Mouse (Mus musculus): Measurements from ENCODE around the gene Prss8. TPM values are rescaled to one million over a fixed set of nuclear protein-coding genes. Genes with fewer than 3 reads are reported as not detected.
"Not testable (repeated sequence)": the region's sequence is repeated elsewhere in the genome, so short reads cannot be mapped to it uniquely, and the experiment has no call there.

Gene Prss8
- polyA plus RNA-seq (2012; rRNA removed) = 0.36 and 0.86 TPM in 2 replicates

DNA sequence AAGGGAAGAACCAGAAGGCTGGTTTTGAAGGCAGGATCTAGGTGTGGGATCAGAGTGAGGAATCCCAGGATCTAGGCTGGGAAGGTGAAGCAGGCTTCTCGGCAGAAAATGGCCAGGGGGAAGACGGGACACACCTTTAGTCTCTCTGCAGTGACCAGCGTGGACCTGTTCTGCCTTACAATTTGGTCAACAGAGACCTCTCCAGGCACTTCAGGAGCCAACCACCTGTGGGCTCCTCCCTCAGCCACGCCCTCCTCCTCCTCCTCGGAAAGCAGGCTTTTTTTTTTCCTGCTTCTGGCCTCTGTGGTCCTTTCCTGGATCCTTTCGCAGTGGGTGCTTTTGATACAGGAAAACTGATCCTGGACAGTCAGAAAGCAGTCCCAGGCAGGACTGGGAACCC is at the start of gene Prss8:
Prss8 (minus strand) TSS at position 182 of the 400 bp plus-strand sequence.
- no peak for DNase-seq (ENCODE audit: extremely low spot score in 1 of 2, low spot score in 1 of 2)

DNA sequence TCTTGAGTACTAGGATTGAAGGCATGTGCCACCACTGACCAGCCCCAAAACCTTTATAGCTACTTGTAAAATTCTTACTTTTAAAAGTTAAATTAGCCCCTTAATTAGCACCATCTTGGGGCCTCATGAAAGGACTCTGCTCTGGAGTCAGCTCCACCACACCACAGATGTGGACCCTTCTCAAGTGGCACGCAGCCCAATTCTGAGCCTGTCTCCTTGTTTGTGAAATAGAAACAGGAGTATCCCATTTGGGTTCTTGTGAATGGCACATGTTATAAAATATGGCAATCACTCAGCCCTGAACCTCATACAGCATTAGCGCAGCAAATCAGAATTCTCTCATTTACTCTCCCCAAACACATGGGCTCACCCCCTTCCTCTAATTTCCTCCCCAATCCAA is 49.0 kb upstream of the Prss8 start:
- DNase-seq (ENCODE audit: extremely low spot score in 1 of 2, low spot score in 1 of 2) = no peak

DNA sequence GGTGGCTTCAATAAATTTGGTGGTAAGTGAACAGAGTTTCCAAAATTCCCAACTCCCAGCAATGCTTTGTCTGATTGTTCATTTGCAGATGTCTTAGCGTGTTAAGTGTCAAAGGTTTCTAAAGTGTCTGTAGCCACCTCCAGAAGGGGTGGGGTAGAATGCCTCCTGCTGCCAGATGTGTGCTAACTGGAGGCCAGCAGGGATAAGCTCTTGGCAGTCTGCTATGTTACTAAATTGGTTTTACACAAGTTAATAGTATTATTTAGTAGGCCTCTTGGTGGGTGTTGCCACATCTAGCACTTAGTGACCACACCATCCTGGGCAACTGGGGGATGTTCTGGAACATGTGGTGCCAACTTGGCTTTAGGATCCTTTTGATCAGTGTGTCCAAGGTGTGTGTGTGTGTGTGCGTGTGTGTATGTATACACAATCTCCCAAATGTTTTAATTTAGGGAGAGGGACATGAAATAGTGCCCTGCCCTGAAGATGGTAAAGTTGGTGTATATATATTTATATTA is 44.6 kb upstream of the Prss8 start:
- no peak for DNase-seq (ENCODE audit: extremely low spot score in 1 of 2, low spot score in 1 of 2)

DNA sequence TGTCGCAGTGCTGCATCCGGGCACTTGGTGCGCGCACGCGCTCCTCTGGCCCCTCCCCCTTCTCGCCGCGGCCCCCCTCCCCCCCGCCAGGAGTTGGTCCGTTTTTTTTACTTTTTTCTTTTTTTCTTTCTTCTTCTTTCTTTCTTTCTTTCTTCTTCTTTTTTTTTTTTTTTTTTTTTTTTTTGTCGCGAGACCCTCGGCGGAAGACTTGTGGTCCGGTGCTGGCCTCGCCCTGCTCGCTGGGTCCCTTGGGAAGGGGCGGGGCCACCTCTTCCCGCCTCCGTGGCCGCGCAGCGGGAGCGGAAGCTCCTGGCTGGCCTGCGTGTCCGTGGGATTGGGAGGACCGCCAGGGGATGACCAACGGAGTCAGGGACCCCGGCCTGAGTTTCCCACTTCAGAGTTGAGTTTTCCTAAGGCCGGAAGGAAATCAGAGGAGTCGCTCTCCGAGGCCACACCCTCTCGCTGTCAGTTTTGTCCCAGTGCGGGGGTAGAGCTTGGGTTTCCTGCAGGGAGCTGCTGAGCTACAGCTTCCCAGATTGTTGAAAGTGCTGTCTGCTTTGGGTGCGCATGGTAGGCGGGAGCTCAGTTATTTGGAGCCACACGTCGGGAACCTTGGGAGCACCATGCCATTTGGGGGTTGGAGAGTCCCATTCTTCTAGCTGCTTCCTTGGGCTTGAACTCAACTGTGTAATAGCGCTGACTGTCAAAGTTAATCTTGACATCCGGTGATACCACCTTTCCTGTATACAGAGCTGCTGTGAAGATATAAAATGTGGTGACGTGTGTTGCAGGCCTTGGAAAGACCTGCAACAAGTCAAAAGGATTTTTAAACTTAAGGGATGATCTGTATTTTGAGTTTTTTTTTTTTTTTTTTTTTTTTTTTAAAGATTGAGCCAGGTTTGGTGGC is 38.3 kb upstream of the Prss8 start:
- peak; percentile 56 to 67 for DNase-seq (ENCODE audit: extremely low spot score in 1 of 2, low spot score in 1 of 2)

DNA sequence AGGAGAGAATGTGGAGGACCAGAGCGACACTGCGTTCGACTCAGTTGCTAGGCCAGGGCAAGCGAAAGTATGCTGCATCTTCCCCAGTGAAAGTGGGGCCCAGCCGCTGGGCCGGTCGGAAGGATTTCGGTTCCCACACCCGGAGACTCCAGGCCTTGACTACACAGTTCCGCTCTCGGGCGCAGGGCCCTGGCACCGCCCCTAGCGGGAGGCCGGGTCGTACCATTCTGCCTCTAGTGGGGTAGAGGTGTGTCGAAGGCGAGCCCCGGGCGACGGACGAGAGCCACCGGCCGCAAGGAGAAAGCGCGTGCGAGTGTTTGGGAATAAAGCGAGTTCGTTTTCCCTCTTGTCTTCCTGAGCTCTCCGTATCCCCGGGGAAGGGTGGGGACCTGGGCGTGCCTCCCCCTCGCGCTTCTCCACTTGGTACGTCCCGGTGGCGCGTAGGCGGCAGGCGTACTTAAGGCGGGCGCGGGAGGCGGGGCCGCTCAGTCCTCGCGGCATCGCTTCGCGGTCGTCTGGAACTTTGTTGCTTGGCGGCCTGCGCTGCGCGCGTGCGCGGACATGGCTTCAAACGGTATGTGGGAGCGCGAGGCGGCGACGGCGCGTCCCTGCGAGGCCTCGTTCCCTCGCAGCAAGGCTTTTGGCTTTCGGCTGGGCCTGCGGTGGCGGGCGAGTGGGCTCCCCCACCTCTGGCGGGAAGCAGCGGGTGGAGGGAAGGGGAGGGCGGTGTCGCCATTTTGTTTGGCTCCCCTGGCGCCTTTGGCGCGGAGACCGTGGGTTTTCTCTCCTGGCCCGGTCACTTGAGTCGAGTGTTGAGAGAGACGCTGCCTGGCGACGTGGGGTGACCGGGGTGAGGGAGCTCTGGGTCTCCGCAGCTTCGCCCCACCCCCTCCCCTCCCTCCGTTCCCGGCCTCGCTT is 37.4 kb upstream of the Prss8 start, which contains the start of gene Fus:
Fus (plus strand) TSS at position 454 of the 918 bp plus-strand sequence.
- peak; percentile 80 to 94 for DNase-seq (ENCODE audit: extremely low spot score in 1 of 2, low spot score in 1 of 2)

DNA sequence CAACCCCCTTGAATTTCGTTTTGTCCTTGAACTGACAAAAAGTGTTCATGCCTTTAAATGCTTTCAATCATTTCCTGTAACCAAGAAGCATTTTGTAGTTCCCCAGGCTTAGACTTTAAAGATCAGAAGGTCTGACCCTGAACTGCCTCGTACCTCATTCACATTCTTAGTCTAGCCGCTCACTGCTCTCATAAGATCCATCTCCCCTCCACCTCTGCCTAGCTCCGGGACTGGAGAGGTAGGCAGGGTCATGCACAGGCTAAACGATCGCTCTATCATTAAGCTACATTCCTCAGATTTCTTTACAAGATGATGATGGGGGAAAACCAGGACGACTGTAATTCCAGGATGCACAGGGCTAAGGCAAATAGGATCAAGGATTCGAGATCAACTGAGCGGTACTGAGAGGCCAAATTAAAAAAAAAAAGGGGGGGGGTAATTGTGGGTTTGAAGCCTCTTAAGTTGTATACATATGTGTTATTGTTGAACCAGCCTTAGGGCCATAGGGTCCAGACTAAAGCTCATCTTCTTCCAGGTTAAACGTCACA is 36.5 kb upstream of the Prss8 start:
- no peak for DNase-seq (ENCODE audit: extremely low spot score in 1 of 2, low spot score in 1 of 2)

DNA sequence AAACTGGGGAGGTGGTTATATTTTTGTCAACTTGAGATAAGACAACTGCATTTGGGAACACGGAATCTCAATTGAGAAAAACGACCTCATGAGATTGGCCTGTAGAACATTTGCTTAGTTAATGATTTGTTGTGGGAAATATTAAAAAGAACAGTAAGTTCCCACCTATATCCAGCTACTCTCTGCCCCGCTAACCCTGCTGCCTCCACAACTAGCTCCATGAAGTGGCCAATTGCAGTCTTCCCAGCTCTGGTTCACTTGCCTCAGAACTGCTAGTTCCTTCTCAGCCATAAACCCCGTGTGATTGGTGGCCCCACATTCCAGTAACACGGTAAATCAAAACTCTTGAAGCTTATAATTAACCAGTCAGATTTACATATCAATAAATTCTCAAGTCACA is 29.5 kb upstream of the Prss8 start:
- DNase-seq (ENCODE audit: extremely low spot score in 1 of 2, low spot score in 1 of 2) = no peak

DNA sequence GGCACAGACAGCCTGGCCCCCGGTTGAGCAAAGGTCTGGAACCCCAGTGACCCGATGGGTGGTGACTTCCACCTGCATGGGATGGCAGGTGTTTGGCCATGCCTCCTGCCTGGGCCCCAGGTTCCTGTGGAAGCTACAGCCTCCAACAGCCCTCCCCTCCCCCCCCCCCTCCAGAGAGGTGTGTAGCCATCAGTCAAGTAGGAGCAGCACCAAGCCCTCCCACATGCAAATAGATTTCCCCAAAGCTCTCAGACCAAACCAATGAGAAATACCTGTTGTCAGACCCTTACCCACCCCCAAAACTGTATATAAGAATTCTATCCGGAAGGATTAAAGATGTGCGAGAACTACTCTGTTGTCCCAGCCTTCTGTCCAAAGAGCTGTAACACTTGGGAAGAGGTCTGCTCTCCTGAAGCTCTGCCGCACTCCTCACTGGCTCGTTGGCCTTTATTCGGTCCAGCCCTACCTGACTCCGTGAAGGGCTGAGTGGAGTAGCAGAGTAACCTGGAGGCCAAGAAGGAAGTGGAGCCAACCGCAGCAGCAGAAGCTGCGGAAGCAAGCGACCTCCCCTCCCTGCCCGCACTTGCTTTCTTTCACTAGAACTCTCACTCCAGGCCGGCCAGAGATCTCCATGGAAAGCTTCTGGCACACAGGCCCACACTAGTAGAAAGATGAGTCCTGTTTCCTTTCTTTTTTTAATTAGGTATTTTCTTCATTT is 23.1 kb upstream of the Prss8 start:
- DNase-seq (ENCODE audit: extremely low spot score in 1 of 2, low spot score in 1 of 2) = no peak

DNA sequence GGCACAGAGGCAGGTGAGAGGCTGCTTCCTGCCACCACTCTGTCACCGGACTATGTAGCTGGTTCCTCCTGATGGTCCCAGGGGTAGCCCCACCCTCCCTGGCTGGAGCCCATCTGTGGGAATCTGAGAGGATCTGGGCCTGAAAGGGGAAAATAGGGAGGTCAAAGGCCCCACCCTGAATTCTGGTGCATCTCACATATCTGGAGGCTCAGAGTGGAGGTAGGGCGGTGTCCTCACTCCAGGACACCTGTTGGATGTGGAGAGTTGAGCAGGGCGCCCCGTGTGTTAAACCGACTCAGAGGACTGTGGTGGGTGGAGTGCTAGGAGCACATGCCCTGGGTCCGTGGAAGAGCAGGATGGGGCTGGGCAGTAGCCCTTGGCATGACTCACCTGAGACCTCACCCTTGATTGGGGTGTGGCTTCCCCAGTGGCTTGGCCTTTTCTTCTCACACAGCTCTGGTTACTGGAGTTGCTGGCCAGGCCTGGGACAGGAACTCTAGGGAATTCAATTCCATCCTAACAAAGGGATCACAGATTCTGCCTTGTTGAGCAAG is 16.6 kb upstream of the Prss8 start, which contains the start of gene Prss36:
Prss36 (minus strand) TSS at position 256 of the 554 bp plus-strand sequence.
- DNase-seq (ENCODE audit: extremely low spot score in 1 of 2, low spot score in 1 of 2) = no peak

DNA sequence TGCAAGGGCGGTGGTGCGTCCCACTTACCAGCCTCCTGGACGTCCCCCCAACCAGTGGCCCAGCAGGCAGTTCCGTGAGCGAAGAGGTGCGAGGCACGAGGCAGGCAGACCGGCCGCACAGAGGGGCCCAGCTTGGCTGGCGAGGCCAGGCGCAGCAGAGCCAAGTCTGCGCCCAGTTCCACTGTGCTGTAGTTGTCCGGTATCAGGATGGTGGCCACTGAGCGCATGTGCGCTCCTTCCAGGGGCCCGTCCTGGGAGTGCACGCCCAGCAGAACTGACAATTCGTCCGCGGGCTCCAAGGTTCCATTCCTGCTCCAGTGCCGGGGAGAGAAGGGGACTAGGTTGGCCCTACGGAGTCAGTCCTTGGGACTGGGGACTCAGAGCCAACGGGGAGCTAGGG is 14.7 kb upstream of the Prss8 start:
- no peak for DNase-seq (ENCODE audit: extremely low spot score in 1 of 2, low spot score in 1 of 2)

DNA sequence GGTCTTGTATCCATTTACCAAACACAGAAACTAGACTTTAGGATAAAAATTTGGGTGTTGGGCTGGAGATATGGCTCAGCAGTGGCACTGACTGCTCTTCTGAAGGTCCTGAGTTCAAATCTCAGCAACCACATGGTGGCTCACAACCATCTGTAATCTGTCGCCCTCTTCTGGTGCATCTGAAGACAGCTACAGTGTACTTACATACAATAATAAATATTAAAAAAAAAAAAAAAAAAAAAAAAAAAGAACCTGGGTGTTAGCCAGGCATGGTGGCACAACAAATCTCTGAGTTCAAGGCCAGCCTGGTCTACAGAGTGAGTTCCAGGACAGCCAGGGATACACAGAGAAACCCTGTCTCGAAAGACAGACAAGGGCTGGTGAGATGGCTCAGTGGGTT is 12.2 kb upstream of the Prss8 start:
- not testable (repeated sequence) for DNase-seq (ENCODE audit: extremely low spot score in 1 of 2, low spot score in 1 of 2)

DNA sequence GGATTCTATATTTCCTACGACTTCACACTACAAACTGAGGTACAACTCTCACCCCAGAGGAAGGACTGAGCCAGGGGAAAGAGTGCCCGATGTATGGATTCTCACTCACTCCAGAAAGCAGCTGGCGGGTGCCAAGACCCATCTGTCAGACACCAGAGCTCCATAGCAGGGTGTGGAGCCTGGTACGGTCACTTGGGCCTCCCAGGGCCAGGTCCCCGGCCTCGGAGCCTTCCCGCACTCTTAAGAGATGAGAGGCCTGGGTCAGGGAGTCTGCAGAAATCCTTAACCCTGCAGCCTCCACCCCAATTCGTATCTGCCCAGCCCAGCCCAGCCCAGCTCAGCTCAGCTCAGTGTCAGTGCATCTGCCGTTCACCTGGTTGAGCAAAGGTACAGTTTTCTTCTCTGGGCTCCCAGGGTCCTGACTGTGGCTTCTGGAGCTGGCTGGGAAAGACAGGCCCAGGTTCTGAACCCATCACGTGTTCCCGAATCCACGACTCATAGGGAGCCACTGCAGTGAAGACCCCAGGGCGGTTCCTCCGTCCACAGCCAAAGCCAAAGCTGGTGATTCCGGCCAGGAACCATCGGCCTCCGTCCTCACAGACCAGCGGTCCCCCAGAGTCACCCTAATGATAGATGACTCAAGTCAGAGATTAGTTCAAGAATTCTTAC is 6.4 kb upstream of the Prss8 start:
- DNase-seq (ENCODE audit: extremely low spot score in 1 of 2, low spot score in 1 of 2) = no peak

DNA sequence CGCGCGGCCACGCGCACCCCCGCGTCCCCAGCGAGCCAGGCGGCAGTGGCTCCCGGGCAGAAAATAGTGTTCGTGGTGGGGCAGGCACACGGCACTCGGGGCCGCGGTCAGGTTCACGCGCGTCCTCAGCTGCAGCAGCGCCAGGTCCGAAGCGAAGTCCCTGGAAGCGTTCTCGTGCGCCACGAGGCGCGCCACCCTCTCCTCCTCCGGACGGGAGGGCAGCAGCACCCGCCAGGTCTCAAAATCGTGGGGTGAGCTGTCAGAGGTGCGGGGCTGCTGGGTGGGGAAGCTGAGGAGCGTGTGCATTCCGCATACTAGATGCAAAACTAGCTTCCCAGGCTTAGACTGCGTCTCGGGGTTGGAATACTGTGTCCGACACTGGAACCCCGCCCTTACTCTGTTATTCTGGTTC is 5.8 kb upstream of the Prss8 start:
- peak in 1 of 2 experiments; percentile 32 for DNase-seq (ENCODE audit: extremely low spot score in 1 of 2, low spot score in 1 of 2)

DNA sequence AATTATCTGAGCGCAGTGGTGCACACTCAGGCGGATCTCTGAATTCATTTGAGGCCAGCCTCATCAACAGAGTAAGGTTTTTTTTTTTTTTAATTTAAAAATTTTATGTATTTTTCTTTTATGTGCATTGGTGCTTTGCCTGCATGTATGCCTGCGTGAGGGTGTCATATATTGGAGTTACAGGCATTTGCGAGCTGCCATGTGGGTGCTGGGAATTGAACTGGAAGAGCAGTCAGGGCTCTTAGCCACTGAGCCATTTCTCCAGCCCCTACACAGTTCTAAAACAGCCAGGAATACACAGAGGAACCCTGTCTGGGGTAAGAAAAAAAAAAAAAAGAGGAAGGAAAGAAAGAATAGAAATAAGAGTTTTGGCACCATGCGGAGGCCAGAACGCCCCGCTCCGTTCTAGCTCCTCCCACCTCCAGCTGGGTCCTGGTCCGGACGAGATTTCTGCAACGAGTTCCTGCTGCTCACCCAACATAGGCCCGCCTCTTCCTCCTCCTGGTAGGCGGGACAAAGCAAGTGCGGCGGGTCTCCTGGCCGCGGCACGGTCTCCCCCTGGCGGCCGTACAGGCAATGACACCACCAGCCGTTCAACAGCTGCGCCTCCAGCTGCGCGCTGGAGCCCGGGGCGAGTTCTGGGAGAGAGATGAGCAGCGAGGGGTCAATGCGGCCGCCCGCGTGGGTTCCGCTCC is 5.3 kb upstream of the Prss8 start:
- DNase-seq (ENCODE audit: extremely low spot score in 1 of 2, low spot score in 1 of 2) = peak; percentile 88 to 97

DNA sequence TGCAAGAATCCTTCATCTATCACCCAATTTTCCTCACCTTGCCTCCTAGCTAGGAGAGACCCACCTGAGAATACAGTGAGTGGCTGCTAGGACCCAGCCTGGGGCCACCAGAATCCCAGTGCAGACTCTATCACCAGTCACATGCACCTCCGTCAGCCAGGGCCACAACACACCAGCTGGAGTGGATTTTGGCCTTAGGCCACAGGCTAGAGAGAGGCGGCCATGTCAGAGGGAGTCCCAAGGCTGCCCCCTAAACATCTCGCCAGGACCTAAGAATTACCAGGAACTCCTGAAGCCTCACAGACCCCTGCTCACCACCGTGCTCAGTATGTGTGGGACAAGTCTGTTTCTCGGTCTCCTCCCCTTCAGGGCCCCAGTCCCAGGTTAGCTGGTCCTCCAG is 4.2 kb upstream of the Prss8 start:
- no peak for DNase-seq (ENCODE audit: extremely low spot score in 1 of 2, low spot score in 1 of 2)

DNA sequence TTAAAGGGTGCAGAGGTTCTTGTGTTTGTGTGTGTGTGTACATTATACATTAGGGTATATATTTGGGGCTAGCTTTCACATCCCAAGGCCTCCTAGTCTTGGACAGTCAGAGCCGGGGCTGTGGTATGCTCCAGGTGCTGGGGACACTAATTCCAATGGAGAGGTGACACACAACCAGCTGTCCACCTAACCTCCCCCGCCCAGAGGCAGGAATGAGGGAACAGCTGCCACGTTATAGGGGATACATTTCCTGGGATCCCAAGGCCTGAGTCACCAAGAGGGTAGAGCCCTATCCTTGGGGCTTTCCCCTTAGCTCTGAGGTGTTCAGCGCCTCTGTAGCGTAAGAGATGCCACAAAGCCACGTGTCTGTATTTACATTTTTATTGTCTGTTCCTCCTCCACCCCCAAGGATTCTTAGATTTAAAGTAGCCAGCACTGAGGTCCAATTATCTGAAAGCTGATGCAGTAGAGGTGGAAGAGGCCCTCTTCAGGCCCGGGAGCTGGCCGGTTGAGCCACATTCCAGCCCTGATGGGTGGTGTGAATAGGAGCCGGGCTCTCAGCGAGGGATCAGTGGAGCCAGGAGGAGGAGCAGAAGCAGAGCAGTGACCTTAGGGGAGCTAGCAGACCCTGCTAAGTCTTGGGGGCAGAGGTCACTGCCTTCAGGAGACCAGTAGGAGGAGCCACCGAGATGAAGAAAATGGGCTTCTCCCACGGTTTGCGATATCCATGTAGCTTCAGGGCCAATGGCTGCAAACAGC is 2.5 kb upstream of the Prss8 start:
- no peak for DNase-seq (ENCODE audit: extremely low spot score in 1 of 2, low spot score in 1 of 2)

DNA sequence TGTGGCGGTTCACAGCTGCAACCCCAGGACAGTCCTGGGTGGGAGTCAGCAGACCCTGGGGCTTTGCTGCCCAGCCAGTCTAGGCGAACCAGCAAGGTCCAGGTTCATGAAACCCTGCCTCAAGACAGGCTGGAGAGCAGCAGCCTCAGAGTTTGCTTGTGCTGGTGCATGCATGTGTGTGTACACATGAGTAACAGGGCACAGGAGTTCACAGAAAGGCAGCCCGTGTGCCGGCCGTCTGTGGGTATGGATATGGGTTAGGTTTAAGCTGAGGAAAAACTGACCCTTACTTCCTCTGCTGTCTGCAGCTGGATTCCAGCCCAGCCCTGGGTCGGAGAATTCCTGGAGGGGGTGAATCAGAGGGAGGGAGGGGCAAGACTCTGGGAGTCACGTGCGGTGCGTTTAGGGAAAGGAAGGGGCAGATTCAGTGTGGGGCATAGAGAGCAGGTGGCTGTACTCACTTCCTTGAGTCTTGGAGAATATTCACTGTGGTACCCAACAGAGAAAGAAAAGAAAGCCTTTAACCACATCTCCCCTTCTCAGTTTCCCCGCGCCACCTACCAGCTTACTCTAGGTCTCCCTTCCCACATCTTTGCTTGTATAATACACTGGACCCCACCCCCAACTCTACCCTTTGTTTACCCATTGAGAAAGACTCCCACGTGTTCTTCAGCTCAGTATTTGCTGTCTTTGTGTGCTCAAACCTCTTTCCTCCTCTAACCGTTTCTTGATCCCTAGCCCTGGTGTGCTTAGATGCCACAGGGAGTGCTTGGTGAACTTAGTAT is 1.6 kb upstream of the Prss8 start:
- DNase-seq (ENCODE audit: extremely low spot score in 1 of 2, low spot score in 1 of 2) = no peak

Data from frontal cortex, adult 2 months (tissue).